9 mouse cellular contexts compared by ENCODE assay signal in the genomic region with DNA sequence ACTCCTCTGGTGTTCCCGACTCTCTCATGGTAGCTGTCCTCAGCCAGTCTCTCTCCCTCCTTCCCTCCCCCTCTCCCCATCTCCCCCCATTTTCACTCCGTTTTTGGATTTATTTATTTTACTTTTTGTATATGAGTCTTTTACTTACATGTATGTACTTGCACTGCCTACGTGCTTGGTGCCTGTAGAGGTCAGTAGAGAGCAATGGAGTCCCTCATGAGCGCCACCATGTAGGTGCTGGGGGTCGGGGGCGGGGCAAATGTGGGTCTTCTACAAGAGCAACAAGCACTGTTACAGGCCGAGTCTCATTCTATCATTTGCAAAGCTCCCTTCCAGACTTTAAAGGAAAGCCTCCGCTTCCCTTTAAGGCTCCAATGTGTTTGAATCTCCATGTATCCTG.
A peak's percentile ranks its signal among the peaks of the same experiment; 100 is the strongest.
DNase-seq lines count a peak whose midpoint lies in the region; ATAC-seq and TF ChIP-seq lines count a peak whose summit lies in the region.
"Had no signal": no experiment of that assay in that cellular context is flagged by ENCODE, and none has a peak within 500 bp of the region (broad histone marks: within the 10 kb centered on the region; RNA-seq: fewer than 3 reads in every experiment).

No protein-coding gene starts in this region.

- no peak overlapping the region for H3K9ac ChIP-seq in liver, embryonic 14.5 days (replicated peaks)
- H3K9ac ChIP-seq in liver, embryonic 12.5 days, result no peak overlapping the region
- H3K9ac ChIP-seq in ES-E14 (ENCODE audit: insufficient read depth, low read depth, low read length, poor library complexity, severe bottlenecking), result no peak overlapping the region
- no peak overlapping the region for H3K9ac ChIP-seq in intestine, embryonic 16.5 days (ENCODE audit: low read depth, low read length)
- H3K9ac ChIP-seq in midbrain, embryonic 16.5 days (ENCODE audit: low read depth, low read length), result no peak overlapping the region
- no peak overlapping the region for H3K9ac ChIP-seq in midbrain, embryonic 11.5 days (ENCODE audit: low read length)

- no peaks in the 10 kb centered on the region for H3K4me1 ChIP-seq in liver, embryonic 14.5 days (replicated peaks; ENCODE audit: control insufficient read depth in 2 of 2, insufficient read depth in 2 of 2, low read length in 1 of 2)
- H3K4me1 ChIP-seq in liver, embryonic 12.5 days, result no peaks in the 10 kb centered on the region
- H3K4me1 ChIP-seq in ES-E14 (ENCODE audit: control insufficient read depth in 2 of 2, insufficient read depth in 2 of 2, low read length in 2 of 2, poor library complexity in 1 of 2), result no peaks in the 10 kb centered on the region
- H3K4me1 ChIP-seq in intestine, embryonic 16.5 days (ENCODE audit: control insufficient read depth, insufficient read depth, low read length), result no peaks in the 10 kb centered on the region
- H3K4me1 ChIP-seq in midbrain, embryonic 16.5 days (ENCODE audit: control insufficient read depth, insufficient read depth, low read length), result no peaks in the 10 kb centered on the region
- no peaks in the 10 kb centered on the region for H3K4me1 ChIP-seq in midbrain, embryonic 11.5 days (ENCODE audit: control insufficient read depth, insufficient read depth, low read length)

- H3K27ac ChIP-seq in liver, embryonic 14.5 days, result no peak overlapping the region
- no peak overlapping the region for H3K27ac ChIP-seq in liver, embryonic 12.5 days
- no peak overlapping the region for H3K27ac ChIP-seq in ES-E14 (ENCODE audit: insufficient read depth, low read depth, low read length, poor library complexity, severe bottlenecking)
- no peak overlapping the region for H3K27ac ChIP-seq in intestine, embryonic 16.5 days (ENCODE audit: low read length)
- no peak overlapping the region for H3K27ac ChIP-seq in midbrain, embryonic 16.5 days (ENCODE audit: low read length)
- H3K27ac ChIP-seq in midbrain, embryonic 11.5 days (ENCODE audit: low read depth, low read length), result no peak overlapping the region

- H3K9me3 ChIP-seq in liver, embryonic 14.5 days (ENCODE audit: control insufficient read depth, low read length), result no peaks in the 10 kb centered on the region
- no peaks in the 10 kb centered on the region for H3K9me3 ChIP-seq in liver, embryonic 12.5 days (replicated peaks)
- H3K9me3 ChIP-seq in ES-E14 (ENCODE audit: control insufficient read depth, insufficient read depth, low read depth, low read length), result no peaks in the 10 kb centered on the region
- no peaks in the 10 kb centered on the region for H3K9me3 ChIP-seq in intestine, embryonic 16.5 days (ENCODE audit: control insufficient read depth, low read length)
- no peaks in the 10 kb centered on the region for H3K9me3 ChIP-seq in midbrain, embryonic 16.5 days (replicated peaks; ENCODE audit: control insufficient read depth, low read length, poor library complexity, severe bottlenecking)
- H3K9me3 ChIP-seq in midbrain, embryonic 11.5 days (ENCODE audit: control insufficient read depth, low read length), result no peaks in the 10 kb centered on the region

- ATAC-seq in liver, embryonic 14.5 days (ENCODE audit: insufficient read depth), result no peak
- ATAC-seq in liver, embryonic 12.5 days, result no peak
- ATAC-seq in intestine, embryonic 16.5 days, result peak; percentile 38; the same call in 1 of the 2 replicates
- no peak for ATAC-seq in midbrain, embryonic 16.5 days
- ATAC-seq in midbrain, embryonic 11.5 days (ENCODE audit: low FRiP score), result no peak

- no peak overlapping the region for H3K4me3 ChIP-seq in liver, embryonic 14.5 days (ENCODE audit: insufficient read depth in 1 of 2, low read depth in 2 of 2, low read length in 2 of 2)
- no peak overlapping the region for H3K4me3 ChIP-seq in liver, embryonic 12.5 days
- H3K4me3 ChIP-seq in ES-E14 (ENCODE audit: insufficient read depth in 1 of 2, low read depth in 1 of 2, low read length in 2 of 2, poor library complexity in 1 of 2, severe bottlenecking in 1 of 2), result no peak overlapping the region
- H3K4me3 ChIP-seq in intestine, embryonic 16.5 days (ENCODE audit: low read length), result no peak overlapping the region
- no peak overlapping the region for H3K4me3 ChIP-seq in midbrain, embryonic 16.5 days (ENCODE audit: low read depth, low read length)
- H3K4me3 ChIP-seq in midbrain, embryonic 11.5 days (ENCODE audit: low read depth, low read length), result no peak overlapping the region

- no peak for TF ChIP-seq EP300 in liver, embryonic 14.5 days (IDR thresholded peaks at IDR 0.05; ENCODE audit: low read depth)

- H3K36me3 ChIP-seq in liver, embryonic 14.5 days (replicated peaks; ENCODE audit: control insufficient read depth, insufficient read depth, low read depth), result no peaks in the 10 kb centered on the region
- no peaks in the 10 kb centered on the region for H3K36me3 ChIP-seq in liver, embryonic 12.5 days
- no peaks in the 10 kb centered on the region for H3K36me3 ChIP-seq in ES-E14 (ENCODE audit: control insufficient read depth, insufficient read depth, low read length, poor library complexity, severe bottlenecking)
- H3K36me3 ChIP-seq in intestine, embryonic 16.5 days (ENCODE audit: control insufficient read depth, insufficient read depth, low read length), result no peaks in the 10 kb centered on the region
- H3K36me3 ChIP-seq in midbrain, embryonic 16.5 days (ENCODE audit: control insufficient read depth, insufficient read depth, low read length), result no peaks in the 10 kb centered on the region
- no peaks in the 10 kb centered on the region for H3K36me3 ChIP-seq in midbrain, embryonic 11.5 days (ENCODE audit: control insufficient read depth, insufficient read depth, low read length)

- H3K27me3 ChIP-seq in liver, embryonic 14.5 days (ENCODE audit: control insufficient read depth, insufficient read depth, low read length), result no peaks in the 10 kb centered on the region
- no peaks in the 10 kb centered on the region for H3K27me3 ChIP-seq in liver, embryonic 12.5 days (replicated peaks)
- H3K27me3 ChIP-seq in intestine, embryonic 16.5 days (replicated peaks; ENCODE audit: control insufficient read depth, insufficient read depth, low read length), result no peaks in the 10 kb centered on the region
- H3K27me3 ChIP-seq in midbrain, embryonic 16.5 days (ENCODE audit: control insufficient read depth, insufficient read depth, low read depth, low read length), result no peaks in the 10 kb centered on the region
- no peaks in the 10 kb centered on the region for H3K27me3 ChIP-seq in midbrain, embryonic 11.5 days (ENCODE audit: control insufficient read depth, insufficient read depth, low read length)

- no peak overlapping the region for H3K4me2 ChIP-seq in liver, embryonic 14.5 days (ENCODE audit: low read depth)
- H3K4me2 ChIP-seq in liver, embryonic 12.5 days, result no peak overlapping the region
- H3K4me2 ChIP-seq in intestine, embryonic 16.5 days (ENCODE audit: low read depth, low read length), result no peak overlapping the region
- H3K4me2 ChIP-seq in midbrain, embryonic 16.5 days (ENCODE audit: low read length), result no peak overlapping the region
- H3K4me2 ChIP-seq in midbrain, embryonic 11.5 days, result no peak overlapping the region

- DNase-seq in liver, embryonic 14.5 days (ENCODE audit: low read depth in 3 of 3, low spot score in 3 of 3), result peak in 1 of 3 experiments; percentile 3
- DNase-seq in CD4-positive, CD25-positive, alpha-beta regulatory T cell, adult 2 months (ENCODE audit: low read depth, low spot score), result peak; percentile 69
- peak; percentile 47 for DNase-seq in ES-E14 (ENCODE audit: low read depth, low spot score)
- DNase-seq in midbrain, embryonic 11.5 days (ENCODE audit: low spot score, missing footprints), result no peak
- DNase-seq: cerebellum, adult 11-12 months; heart, postnatal 36 days had no signal

- TF ChIP-seq CTCF in liver, embryonic 14.5 days (IDR thresholded peaks at IDR 0.05; ENCODE audit: low read depth), result peak; percentile 61

- WGBS in liver, embryonic 14.5 days (ENCODE audit: insufficient replicate concordance), result 49% methylated on average over 8 of the region's 8 CpGs
- 50% methylated on average over 8 of the region's 8 CpGs for WGBS in liver, embryonic 12.5 days (ENCODE audit: insufficient replicate concordance)
- WGBS in intestine, embryonic 16.5 days, result 63% methylated on average over 8 of the region's 8 CpGs
- 74% methylated on average over 8 of the region's 8 CpGs for WGBS in midbrain, embryonic 16.5 days
- 75% methylated on average over 8 of the region's 8 CpGs for WGBS in midbrain, embryonic 11.5 days

- in situ Hi-C loops in ES-E14 (cut with MboI; ENCODE audit: low sequenced_read_pairs in 2 of 2, unreplicated experiment in 2 of 2), result no loop called here

TF ChIP-seq in ES-E14, 5 proteins besides CTCF, POLR2A, EP300 and RAD21:
- TF ChIP-seq MAFK (IDR thresholded peaks at IDR 0.05; ENCODE audit: insufficient read depth, low read depth, low read length) (no peak), HCFC1 (IDR thresholded peaks at IDR 0.05; ENCODE audit: borderline replicate concordance, insufficient read depth, low read length) (no peak), ZC3H11A (IDR thresholded peaks at IDR 0.05; ENCODE audit: borderline replicate concordance, low read depth, low read length) (no peak), CHD2 (IDR thresholded peaks at IDR 0.05; ENCODE audit: low read depth, low read length) (no peak), ZNF384 (IDR thresholded peaks at IDR 0.05; ENCODE audit: low read depth, low read length) (no peak)
